Mouse (Mus musculus) lung, embryonic 16.5 days (tissue): ENCODE measurements around the gene Rab9b. TPM values are rescaled to one million over a fixed set of nuclear protein-coding genes. Genes with fewer than 3 reads are reported as not detected.

Source experiments
- polyA plus RNA-seq: library from polyadenylated mRNA; unstranded; fragments of >200 nt; fragmentation: Nextera tagmentation; extraction: Ambion mirVana; gene quantifications from 2 replicates; pipeline ENCODE4 v1.2.1, GENCODE M21; 2015

The Rab9b gene
- polyA plus RNA-seq, 1 experiment from 2014 or later: 0.11 TPM

Other genes with a start within 250 kb of the Rab9b start
- gene Tceal1, start 160.8 kb downstream of the Rab9b start, polyA plus RNA-seq: 12.5 and 13.6 TPM in 2 replicates
- 511 and 543 TPM in 2 replicates for gene Morf4l2, start 125.1 kb downstream of the Rab9b start, polyA plus RNA-seq
- 0.10 and 0.15 TPM in 2 replicates for gene Glra4, start 88.6 kb downstream of the Rab9b start, polyA plus RNA-seq
- 3.3 and 3.4 TPM in 2 replicates for gene Plp1, start 46.1 kb downstream of the Rab9b start, polyA plus RNA-seq
- gene H2bfm, start 58.6 kb upstream of the Rab9b start, polyA plus RNA-seq: not detected in 2 replicates
- gene Tmsb15b2, start 106.7 kb upstream of the Rab9b start, polyA plus RNA-seq: 30.3 and 46.3 TPM in 2 replicates
- 2.9 and 4.8 TPM in 2 replicates for gene Tmsb15l, start 108.1 kb upstream of the Rab9b start, polyA plus RNA-seq
- 18.6 and 19.8 TPM in 2 replicates for gene Tmsb15b1, start 108.1 kb upstream of the Rab9b start, polyA plus RNA-seq
- 7.0 and 8.3 TPM in 2 replicates for gene Zcchc18, start 124.4 kb upstream of the Rab9b start, polyA plus RNA-seq
- gene Slc25a53, start 169.5 kb upstream of the Rab9b start, polyA plus RNA-seq: 12.0 and 13.4 TPM in 2 replicates
- 10.7 and 11.0 TPM in 2 replicates for gene Fam199x, start 180.8 kb upstream of the Rab9b start, polyA plus RNA-seq